Mouse (Mus musculus): ENCODE results near the gene Cfap299.
"Not testable (repeated sequence)": the region's sequence is repeated elsewhere in the genome, so short reads cannot be mapped to it uniquely, and the experiment has no call there.

Gene Cfap299

GRCm38 (mm10) chr5:98328848-98329624 lies at the start of gene Cfap299:
Gene Cfap299, plus strand, starts transcription at chr5:98329304.
- peak; percentile 93 to 96 for DNase-seq

GRCm38 (mm10) chr5:98281993-98282392 lies 47.1 kb upstream of the Cfap299 start:
- DNase-seq, result no peak

GRCm38 (mm10) chr5:98283696-98284478 lies 45.2 kb upstream of the Cfap299 start:
- DNase-seq, result no peak

GRCm38 (mm10) chr5:98290642-98291041 lies 38.5 kb upstream of the Cfap299 start:
- DNase-seq, result no peak

- peak in 1 of 2 experiments; percentile 14 for DNase-seq
Measured at GRCm38 (mm10) chr5:98292388-98293048, 36.6 kb upstream of the Cfap299 start.

- DNase-seq, result no peak
Measured at GRCm38 (mm10) chr5:98293049-98293715, 35.9 kb upstream of the Cfap299 start.

- DNase-seq, result no peak
Measured at GRCm38 (mm10) chr5:98300079-98300478, 29.0 kb upstream of the Cfap299 start.

GRCm38 (mm10) chr5:98305673-98306072 lies 23.4 kb upstream of the Cfap299 start:
- DNase-seq, result no peak

- DNase-seq, result no peak
Measured at GRCm38 (mm10) chr5:98306528-98306927, 22.6 kb upstream of the Cfap299 start.

GRCm38 (mm10) chr5:98326625-98327024 lies 2.5 kb upstream of the Cfap299 start:
- no peak for DNase-seq

GRCm38 (mm10) chr5:98343751-98344150 lies 14.6 kb downstream of the Cfap299 start:
- not testable (repeated sequence) for DNase-seq

- DNase-seq, result peak; percentile 30 to 36
Measured at GRCm38 (mm10) chr5:98344581-98344980, 15.5 kb downstream of the Cfap299 start.

GRCm38 (mm10) chr5:98346067-98346466 lies 17.0 kb downstream of the Cfap299 start:
- DNase-seq, result no peak

GRCm38 (mm10) chr5:98348605-98349004 lies 19.5 kb downstream of the Cfap299 start:
- peak; percentile 84 to 87 for DNase-seq

- DNase-seq, result no peak
Measured at GRCm38 (mm10) chr5:98359912-98360311, 30.8 kb downstream of the Cfap299 start.

- no peak for DNase-seq
Measured at GRCm38 (mm10) chr5:98360792-98361419, 31.8 kb downstream of the Cfap299 start.

GRCm38 (mm10) chr5:98363428-98363827 lies 34.3 kb downstream of the Cfap299 start:
- DNase-seq, result no peak

GRCm38 (mm10) chr5:98365340-98365739 lies 36.2 kb downstream of the Cfap299 start:
- DNase-seq, result no peak

GRCm38 (mm10) chr5:98368822-98369221 lies 39.7 kb downstream of the Cfap299 start:
- DNase-seq, result peak in 1 of 2 experiments; percentile 3

GRCm38 (mm10) chr5:98369426-98369825 lies 40.3 kb downstream of the Cfap299 start:
- DNase-seq, result no peak

- no peak for DNase-seq
Measured at GRCm38 (mm10) chr5:98376058-98376798, 47.1 kb downstream of the Cfap299 start.

GRCm38 (mm10) chr5:98376799-98377090 lies 47.6 kb downstream of the Cfap299 start:
- no peak for DNase-seq
